Comparison of ENCODE assay signal across 8 mouse cellular contexts in genomic region chr14:52141445-52142127, GRCm38 (mm10). TPM values are rescaled to one million over a fixed set of nuclear protein-coding genes. Genes with fewer than 3 reads are reported as not detected.
A peak's percentile ranks its signal among the peaks of the same experiment; 100 is the strongest.
DNase-seq lines count a peak whose midpoint lies in the region; ATAC-seq and TF ChIP-seq lines count a peak whose summit lies in the region.

No protein-coding gene starts in this region.

- dilution Hi-C loops in CH12.LX (cut with MboI; ENCODE audit: extremely low pct_ligation_motif_present, extremely low pct_unique_long_range_greater_than_20kb, low sequenced_read_pairs): no loop called here

- ATAC-seq in heart, embryonic 15.5 days (replicated peaks; ENCODE audit: insufficient number of reproducible peaks, insufficient read depth, low FRiP score, low read depth): no peak
- ATAC-seq in forebrain, postnatal 0 days: no peak

- no peaks in the 10 kb centered on the region for H3K36me3 ChIP-seq in heart, embryonic 15.5 days
- H3K36me3 ChIP-seq in CH12.LX (replicated peaks in 1 of 2; ENCODE audit: control insufficient read depth in 1 of 2, insufficient read depth in 1 of 2, low read length in 1 of 2): peaks cover 12 to 32% of the 10 kb centered on the region in 2 experiments
- no peaks in the 10 kb centered on the region for H3K36me3 ChIP-seq in limb, embryonic 10.5 days
- no peaks in the 10 kb centered on the region for H3K36me3 ChIP-seq in forebrain, postnatal 0 days (ENCODE audit: insufficient read depth)

- 65% methylated on average over 16 of the region's 16 CpGs for WGBS in heart, embryonic 15.5 days
- 81% methylated on average over 16 of the region's 16 CpGs for WGBS in limb, embryonic 10.5 days
- whole genome bisulfite sequencing in forebrain, postnatal 0 days: 77% methylated on average over 16 of the region's 16 CpGs

- H3K9ac ChIP-seq in heart, embryonic 15.5 days: no peak overlapping the region
- peak overlapping the region; percentile 93 for H3K9ac ChIP-seq in CH12.LX (ENCODE audit: insufficient read depth, low read depth)
- H3K9ac ChIP-seq in forebrain, postnatal 0 days: no peak overlapping the region

- H3K4me1 ChIP-seq in heart, embryonic 15.5 days (replicated peaks): peaks cover 8% of the 10 kb centered on the region; the same call in 1 of the 2 replicates
- peaks cover 13 to 34% of the 10 kb centered on the region in 2 experiments for H3K4me1 ChIP-seq in CH12.LX (ENCODE audit: control insufficient read depth in 1 of 2, insufficient read depth in 2 of 2)
- H3K4me1 ChIP-seq in limb, embryonic 10.5 days: peaks cover 17% of the 10 kb centered on the region
- H3K4me1 ChIP-seq in forebrain, postnatal 0 days (ENCODE audit: insufficient read depth): no peaks in the 10 kb centered on the region

- no peak for TF ChIP-seq RAD21 in CH12.LX (IDR thresholded peaks at IDR 0.05; ENCODE audit: low read depth, low read length)

- H3K9me3 ChIP-seq in heart, embryonic 15.5 days (replicated peaks): no peaks in the 10 kb centered on the region
- H3K9me3 ChIP-seq in CH12.LX (replicated peaks; ENCODE audit: low read length): no peaks in the 10 kb centered on the region
- H3K9me3 ChIP-seq in limb, embryonic 10.5 days (replicated peaks): no peaks in the 10 kb centered on the region
- H3K9me3 ChIP-seq in forebrain, postnatal 0 days (ENCODE audit: low read length): no peaks in the 10 kb centered on the region

- 0 out of 2 replicates have a peak, but pooled peaks cover 4% of the 10 kb centered on the region for H3K79me2 ChIP-seq in CH12.LX (replicated peaks; ENCODE audit: control insufficient read depth, extremely low read depth, insufficient read depth, poor library complexity, severe bottlenecking)

- in situ Hi-C loops in CH12.LX (cut with MboI; ENCODE audit: low pct_ligation_motif_present, low pct_unique_long_range_greater_than_20kb, low sequenced_read_pairs): no loop called here

- DNase-seq in heart, adult 8-10 months (ENCODE audit: low spot score): no peak
- no peak for DNase-seq in CH12.LX (ENCODE audit: extremely low read depth)
- DNase-seq in limb, embryonic 10.5 days (ENCODE audit: low spot score): no peak
- DNase-seq in lung, postnatal 36 days: peak; percentile 51
- no peak for DNase-seq in cerebellum, adult 11-12 months
- no peak for DNase-seq in adrenal gland, adult 18-20 months (ENCODE audit: low spot score in 2 of 2)
- DNase-seq in forebrain, postnatal 0 days: no peak

- H3K27ac ChIP-seq in heart, embryonic 15.5 days: no peak overlapping the region
- H3K27ac ChIP-seq in CH12.LX (ENCODE audit: insufficient read depth, low read depth): peak overlapping the region; percentile 38
- H3K27ac ChIP-seq in limb, embryonic 10.5 days: no peak overlapping the region
- H3K27ac ChIP-seq in forebrain, postnatal 0 days (ENCODE audit: low read depth, low read length): no peak overlapping the region

- no peak for TF ChIP-seq EP300 in CH12.LX (IDR thresholded peaks at IDR 0.05; ENCODE audit: low read length)

- H3K27me3 ChIP-seq in heart, embryonic 15.5 days: no peaks in the 10 kb centered on the region
- H3K27me3 ChIP-seq in CH12.LX (replicated peaks): no peaks in the 10 kb centered on the region
- no peaks in the 10 kb centered on the region for H3K27me3 ChIP-seq in limb, embryonic 10.5 days (ENCODE audit: low read depth, poor library complexity, severe bottlenecking)
- H3K27me3 ChIP-seq in forebrain, postnatal 0 days (ENCODE audit: insufficient read depth, low read length): no peaks in the 10 kb centered on the region

- no peak for TF ChIP-seq CTCF in CH12.LX (conservative IDR thresholded peaks at IDR 0.05 in 1 of 2, IDR thresholded peaks at IDR 0.05 in 1 of 2; ENCODE audit: low read depth in 2 of 2, low read length in 2 of 2)
- TF ChIP-seq CTCF in forebrain, postnatal 0 days (IDR thresholded peaks at IDR 0.05; ENCODE audit: low read depth): no peak

- H3K4me3 ChIP-seq in heart, embryonic 15.5 days: no peak overlapping the region
- H3K4me3 ChIP-seq in CH12.LX (replicated peaks in 1 of 3; ENCODE audit: low read depth in 2 of 3, low read length in 2 of 3, poor library complexity in 1 of 3): peak overlapping the region; percentile 50 to 72 (median 61)
- peak overlapping the region; percentile 14; the same call in 1 of the 2 replicates for H3K4me3 ChIP-seq in limb, embryonic 10.5 days
- no peak overlapping the region for H3K4me3 ChIP-seq in forebrain, postnatal 0 days (ENCODE audit: low read depth, low read length)

- H3K4me2 ChIP-seq in heart, embryonic 15.5 days: peak overlapping the region; percentile 57
- peak overlapping the region; percentile 88 for H3K4me2 ChIP-seq in CH12.LX (ENCODE audit: insufficient read depth, low read depth, poor library complexity, severe bottlenecking)
- H3K4me2 ChIP-seq in forebrain, postnatal 0 days (ENCODE audit: low read depth): no peak overlapping the region

- 0 out of 2 replicates have a peak, but pooled peaks have one; percentile 6 for TF ChIP-seq POLR2A in CH12.LX (IDR thresholded peaks at IDR 0.05; ENCODE audit: low read depth, low read length)

TF ChIP-seq in CH12.LX, 34 proteins besides CTCF, POLR2A, EP300 and RAD21:
- TF ChIP-seq ZMIZ1 (IDR thresholded peaks at IDR 0.05; ENCODE audit: low read depth, low read length) (no peak), RCOR1 (conservative IDR thresholded peaks at IDR 0.05; ENCODE audit: low read depth, low read length) (no peak), E2F4 (IDR thresholded peaks at IDR 0.05; ENCODE audit: insufficient replicate concordance, low read depth, low read length) (no peak), BHLHE40 (IDR thresholded peaks at IDR 0.05; ENCODE audit: low read depth, low read length) (0 out of 2 replicates have a peak, but pooled peaks have one; percentile 14), MXI1 (IDR thresholded peaks at IDR 0.05; ENCODE audit: low read depth, low read length) (0 out of 2 replicates have a peak, but pooled peaks have one; percentile 40), TBP (conservative IDR thresholded peaks at IDR 0.05; ENCODE audit: low read depth, low read length) (0 out of 2 replicates have a peak, but pooled peaks have one; percentile 3), SIN3A (IDR thresholded peaks at IDR 0.05; ENCODE audit: low read length) (peak; percentile 22; the same call in 1 of the 2 replicates)

RNA-seq across cellular contexts. Expression of gene Rpgrip1, which starts 31.1 kb away (rescaled TPM):
- polyA plus RNA-seq in heart, embryonic 15.5 days (2015; fragmentation: Nextera tagmentation; extraction: Ambion mirVana): 27.8 and 32.6 TPM in 2 replicates
- total RNA-seq in heart, adult 8-10 months (2022): under 1 TPM in 3 of 4 experiments, not detected in 1; 0.31 to 0.41 (median 0.37) TPM
- 12.0 and 15.0 TPM in 2 replicates for total RNA-seq in CH12.LX (2012; rRNA removed)
- 6.7 and 7.3 TPM in 2 replicates for total RNA-seq in CH12.LX (2014; rRNA removed)
- 33.7 and 41.8 TPM in 2 replicates for polyA plus RNA-seq in CH12.LX (2012; ENCODE audit: insufficient read length, low read depth)
- 116 and 121 TPM in 2 replicates for polyA plus RNA-seq in limb, embryonic 10.5 days (2016; fragmentation: Nextera tagmentation; extraction: Ambion mirVana)
- total RNA-seq in adrenal gland, adult 18-20 months (2021): 1 to 10 TPM in 1 of 2 experiments, under 1 TPM in 1; 0.35 to 1.3 TPM
- 1.6 and 3.2 TPM in 2 replicates for total RNA-seq in forebrain, postnatal 0 days (2014; rRNA removed)
- polyA plus RNA-seq in forebrain, postnatal 0 days (2015; fragmentation: Nextera tagmentation; extraction: Ambion mirVana): 50.1 and 50.6 TPM in 2 replicates

RNA-seq across cellular contexts. Expression of gene Hnrnpc, which starts 37.8 kb away (rescaled TPM):
- polyA plus RNA-seq in heart, embryonic 15.5 days (2015; fragmentation: Nextera tagmentation; extraction: Ambion mirVana): 326 and 346 TPM in 2 replicates
- total RNA-seq in heart, adult 8-10 months (2022): 100 to 1,000 TPM; 126 to 132 (median 128) TPM
- 274 and 325 TPM in 2 replicates for total RNA-seq in CH12.LX (2012; rRNA removed)
- 370 and 375 TPM in 2 replicates for total RNA-seq in CH12.LX (2014; rRNA removed)
- 813 and 876 TPM in 2 replicates for polyA plus RNA-seq in CH12.LX (2012; ENCODE audit: insufficient read length, low read depth)
- polyA plus RNA-seq in limb, embryonic 10.5 days (2016; fragmentation: Nextera tagmentation; extraction: Ambion mirVana): 898 and 916 TPM in 2 replicates
- 100 to 1,000 TPM; 285 to 298 TPM for total RNA-seq in adrenal gland, adult 18-20 months (2021)
- 96.3 and 105 TPM in 2 replicates for total RNA-seq in forebrain, postnatal 0 days (2014; rRNA removed)
- 323 and 368 TPM in 2 replicates for polyA plus RNA-seq in forebrain, postnatal 0 days (2015; fragmentation: Nextera tagmentation; extraction: Ambion mirVana)

RNA-seq across cellular contexts. Expression of gene Supt16, which starts 55.6 kb away (rescaled TPM):
- polyA plus RNA-seq in heart, embryonic 15.5 days (2015; fragmentation: Nextera tagmentation; extraction: Ambion mirVana): 24.6 and 27.3 TPM in 2 replicates
- 10 to 100 TPM; 20.7 to 26.7 (median 22.9) TPM for total RNA-seq in heart, adult 8-10 months (2022)
- 64.8 and 81.7 TPM in 2 replicates for total RNA-seq in CH12.LX (2012; rRNA removed)
- 78.6 and 88.0 TPM in 2 replicates for total RNA-seq in CH12.LX (2014; rRNA removed)
- 110 and 114 TPM in 2 replicates for polyA plus RNA-seq in CH12.LX (2012; ENCODE audit: insufficient read length, low read depth)
- 78.5 and 84.5 TPM in 2 replicates for polyA plus RNA-seq in limb, embryonic 10.5 days (2016; fragmentation: Nextera tagmentation; extraction: Ambion mirVana)
- total RNA-seq in adrenal gland, adult 18-20 months (2021): 10 to 100 TPM; 51.5 to 53.1 TPM
- 41.9 and 56.9 TPM in 2 replicates for total RNA-seq in forebrain, postnatal 0 days (2014; rRNA removed)
- polyA plus RNA-seq in forebrain, postnatal 0 days (2015; fragmentation: Nextera tagmentation; extraction: Ambion mirVana): 31.0 and 39.1 TPM in 2 replicates

Comparison
In these comparisons a context has a peak if more than half of its experiments do, and no peak if none do; other contexts are left out.
1. H3K4me3 ChIP-seq: peak in CH12.LX (3 of 3) and limb, embryonic 10.5 days (single experiment); none in heart, embryonic 15.5 days (single experiment) and forebrain, postnatal 0 days (single experiment).